Mouse (Mus musculus): ENCODE measurements around the gene Clec14a. TPM values are rescaled to one million over a fixed set of nuclear protein-coding genes. Genes with fewer than 3 reads are reported as not detected.
A peak's percentile ranks its signal among the peaks of the same experiment; 100 is the strongest.
"Not testable (repeated sequence)": the region's sequence is repeated elsewhere in the genome, so short reads cannot be mapped to it uniquely, and the experiment has no call there.

Gene Clec14a
- 4.3 and 4.6 TPM in 2 replicates for polyA plus RNA-seq (2015; fragmentation: Nextera tagmentation; extraction: Ambion mirVana)

- Histone ChIP-seq H3K36me3 (no peaks in the 10 kb centered on the region), H3K27ac (replicated peaks) (no peak within 1 kb of the TSS), H3K4me2 (replicated peaks) (peak within 1 kb of the TSS; percentile 65), H3K9me3 (no peaks in the 10 kb centered on the region), H3K4me1 (peaks cover 13% of the 10 kb centered on the region), H3K27me3 (no peaks in the 10 kb centered on the region), H3K9ac (replicated peaks) (peak within 1 kb of the TSS; percentile 32), H3K4me3 (peak within 1 kb of the TSS; percentile 41)
- ATAC-seq (replicated peaks) = peak; percentile 89
- 12% methylated on average over 32 of the region's 32 CpGs for whole genome bisulfite sequencing
These were observed at the start of gene Clec14a for GRCm38 (mm10) chr12:58268563-58269501. TSS of gene Clec14a (minus strand) at chr12:58269290.

- peak; percentile 70 for ATAC-seq (replicated peaks)
- WGBS = 57% methylated on average over 2 of the region's 2 CpGs
These were observed 38.7 kb upstream of the Clec14a start for GRCm38 (mm10) chr12:58307835-58308234.

GRCm38 (mm10) chr12:58306402-58306801 lies 37.3 kb upstream of the Clec14a start:
- not testable (repeated sequence) for H3K36me3 ChIP-seq; H3K9ac ChIP-seq (replicated peaks); H3K4me2 ChIP-seq (replicated peaks); H3K9me3 ChIP-seq; H3K4me3 ChIP-seq; H3K27ac ChIP-seq (replicated peaks); ATAC-seq (replicated peaks); H3K27me3 ChIP-seq; H3K4me1 ChIP-seq
- 87% methylated on average over 8 of the region's 8 CpGs for WGBS

More at GRCm38 (mm10) chr12:58307835-58308234, 38.7 kb upstream of the Clec14a start:
- Histone ChIP-seq H3K4me3 (no peak overlapping the region), H3K9ac (replicated peaks) (no peak overlapping the region), H3K27ac (replicated peaks) (no peak overlapping the region), H3K9me3 (no peaks in the 10 kb centered on the region), H3K27me3 (no peaks in the 10 kb centered on the region), H3K4me2 (replicated peaks) (no peak overlapping the region), H3K4me1 (no peaks in the 10 kb centered on the region), H3K36me3 (no peaks in the 10 kb centered on the region)

GRCm38 (mm10) chr12:58305567-58305966 lies 36.5 kb upstream of the Clec14a start:
- H3K27me3 ChIP-seq = no peaks in the 10 kb centered on the region
- H3K9ac ChIP-seq (replicated peaks) = no peak overlapping the region
- H3K36me3 ChIP-seq = no peaks in the 10 kb centered on the region
- no peaks in the 10 kb centered on the region for H3K9me3 ChIP-seq
- no peak for ATAC-seq (replicated peaks)
- no peak overlapping the region for H3K4me3 ChIP-seq
- H3K27ac ChIP-seq (replicated peaks) = no peak overlapping the region
- H3K4me2 ChIP-seq (replicated peaks) = no peak overlapping the region
- no peaks in the 10 kb centered on the region for H3K4me1 ChIP-seq
- 89% methylated on average over 2 of the region's 2 CpGs for WGBS

- no peaks in the 10 kb centered on the region for H3K9me3 ChIP-seq
- 88% methylated on average over 6 of the region's 6 CpGs for WGBS
- H3K4me1 ChIP-seq = no peaks in the 10 kb centered on the region
- ATAC-seq (replicated peaks) = no peak
- no peak overlapping the region for H3K4me2 ChIP-seq (replicated peaks)
- no peak overlapping the region for H3K27ac ChIP-seq (replicated peaks)
- H3K36me3 ChIP-seq = no peaks in the 10 kb centered on the region
- H3K4me3 ChIP-seq = no peak overlapping the region
- no peak overlapping the region for H3K9ac ChIP-seq (replicated peaks)
- no peaks in the 10 kb centered on the region for H3K27me3 ChIP-seq
These were observed 27.9 kb upstream of the Clec14a start for GRCm38 (mm10) chr12:58296980-58297379.

- Histone ChIP-seq H3K36me3 (no peaks in the 10 kb centered on the region), H3K4me3 (no peak overlapping the region), H3K9me3 (no peaks in the 10 kb centered on the region), H3K27ac (replicated peaks) (no peak overlapping the region), H3K27me3 (no peaks in the 10 kb centered on the region), H3K9ac (replicated peaks) (no peak overlapping the region), H3K4me2 (replicated peaks) (no peak overlapping the region), H3K4me1 (no peaks in the 10 kb centered on the region)
- no peak for ATAC-seq (replicated peaks)
- WGBS = 73% methylated on average over 3 of the region's 3 CpGs
These were observed 16.8 kb upstream of the Clec14a start for GRCm38 (mm10) chr12:58285912-58286311.

- H3K36me3 ChIP-seq = no peaks in the 10 kb centered on the region
- peaks cover 13% of the 10 kb centered on the region for H3K4me1 ChIP-seq
- H3K4me2 ChIP-seq (replicated peaks) = no peak overlapping the region
- no peaks in the 10 kb centered on the region for H3K27me3 ChIP-seq
- no peak overlapping the region for H3K27ac ChIP-seq (replicated peaks)
- no peaks in the 10 kb centered on the region for H3K9me3 ChIP-seq
- no peak overlapping the region for H3K9ac ChIP-seq (replicated peaks)
- ATAC-seq (replicated peaks) = no peak
- no peak overlapping the region for H3K4me3 ChIP-seq
- 86% methylated on average over 6 of the region's 6 CpGs for WGBS
These were observed 1.4 kb upstream of the Clec14a start for GRCm38 (mm10) chr12:58270520-58270919.

- Histone ChIP-seq H3K4me2 (replicated peaks) (no peak overlapping the region), H3K9me3 (no peaks in the 10 kb centered on the region), H3K36me3 (no peaks in the 10 kb centered on the region), H3K9ac (replicated peaks) (no peak overlapping the region), H3K27ac (replicated peaks) (no peak overlapping the region), H3K27me3 (no peaks in the 10 kb centered on the region), H3K4me1 (peaks cover 13% of the 10 kb centered on the region), H3K4me3 (no peak overlapping the region)
- ATAC-seq (replicated peaks) = no peak
- WGBS = 75% methylated on average over 4 of the region's 4 CpGs
These were observed 415 bp upstream of the Clec14a start for GRCm38 (mm10) chr12:58269505-58269904.

- Histone ChIP-seq H3K4me3 (peak overlapping the region; percentile 41), H3K4me2 (replicated peaks) (peak overlapping the region; percentile 65), H3K9me3 (no peaks in the 10 kb centered on the region), H3K9ac (replicated peaks) (peak overlapping the region; percentile 32), H3K27ac (replicated peaks) (no peak overlapping the region), H3K27me3 (no peaks in the 10 kb centered on the region), H3K4me1 (peaks cover 13% of the 10 kb centered on the region), H3K36me3 (no peaks in the 10 kb centered on the region)
- WGBS = 9% methylated on average over 15 of the region's 15 CpGs
- ATAC-seq (replicated peaks) = peak; percentile 74
These were observed 916 bp downstream of the Clec14a start for GRCm38 (mm10) chr12:58268186-58268562.

GRCm38 (mm10) chr12:58267779-58268178 lies 1.3 kb downstream of the Clec14a start:
- H3K9me3 ChIP-seq = no peaks in the 10 kb centered on the region
- no peak for ATAC-seq (replicated peaks)
- H3K27me3 ChIP-seq = no peaks in the 10 kb centered on the region
- H3K4me1 ChIP-seq = peaks cover 13% of the 10 kb centered on the region
- peak overlapping the region; percentile 65 for H3K4me2 ChIP-seq (replicated peaks)
- 46% methylated on average over 8 of the region's 8 CpGs for WGBS
- no peak overlapping the region for H3K27ac ChIP-seq (replicated peaks)
- H3K4me3 ChIP-seq = peak overlapping the region; percentile 41
- no peaks in the 10 kb centered on the region for H3K36me3 ChIP-seq
- no peak overlapping the region; the same call in 1 of the 2 replicates for H3K9ac ChIP-seq (replicated peaks)

GRCm38 (mm10) chr12:58251901-58252300 lies 17.2 kb downstream of the Clec14a start:
- ATAC-seq (replicated peaks) = peak; percentile 67; the same call in 1 of the 2 replicates
- H3K27me3 ChIP-seq = no peaks in the 10 kb centered on the region
- no peaks in the 10 kb centered on the region for H3K4me1 ChIP-seq
- no peak overlapping the region for H3K4me3 ChIP-seq
- no peak overlapping the region for H3K9ac ChIP-seq (replicated peaks)
- 58% methylated on average over 1 of the region's 1 CpGs for WGBS
- H3K36me3 ChIP-seq = no peaks in the 10 kb centered on the region
- H3K4me2 ChIP-seq (replicated peaks) = no peak overlapping the region
- 0 out of 2 replicates have a peak overlapping the region, but pooled peaks have one; percentile 41 for H3K27ac ChIP-seq (replicated peaks)
- H3K9me3 ChIP-seq = no peaks in the 10 kb centered on the region

GRCm38 (mm10) chr12:58232489-58232888 lies 36.6 kb downstream of the Clec14a start:
- Histone ChIP-seq H3K27ac (replicated peaks) (no peak overlapping the region), H3K9me3 (no peaks in the 10 kb centered on the region), H3K27me3 (no peaks in the 10 kb centered on the region), H3K4me1 (no peaks in the 10 kb centered on the region), H3K36me3 (no peaks in the 10 kb centered on the region), H3K4me2 (replicated peaks) (no peak overlapping the region), H3K9ac (replicated peaks) (no peak overlapping the region), H3K4me3 (no peak overlapping the region)
- no peak for ATAC-seq (replicated peaks)
- 87% methylated on average over 2 of the region's 2 CpGs for WGBS
